Mouse (Mus musculus): ENCODE measurements at regions not wholly inside any gene's neighbourhood (a gene's known extent, or its start where the extent isn't known, plus 50 kb on each side); places are given as distances from the start of the nearest gene placed in this dataset.

GRCm38 (mm10) chr15:71054251-71054852 is 2780.0 kb upstream of the Gm6569 start:
- DNase-seq (ENCODE audit: extremely low read depth) = no peak
- TF ChIP-seq CHD2 (IDR thresholded peaks at IDR 0.05; ENCODE audit: low read length) = no peak
- TF ChIP-seq MAX (IDR thresholded peaks at IDR 0.05; ENCODE audit: low read length) = no peak
- no peak for TF ChIP-seq SMC3 (IDR thresholded peaks at IDR 0.05; ENCODE audit: low read depth, low read length)
- TF ChIP-seq EP300 (IDR thresholded peaks at IDR 0.05; ENCODE audit: low read length) = no peak
- TF ChIP-seq ZMIZ1 (IDR thresholded peaks at IDR 0.05; ENCODE audit: low read depth, low read length) = no peak
- no peak for TF ChIP-seq GABPA (IDR thresholded peaks at IDR 0.05; ENCODE audit: insufficient replicate concordance, low read depth, low read length)
- TF ChIP-seq SIN3A (IDR thresholded peaks at IDR 0.05; ENCODE audit: low read length) = no peak
- no peak for TF ChIP-seq JUN (IDR thresholded peaks at IDR 0.05; ENCODE audit: insufficient read depth, low read depth, low read length)
- TF ChIP-seq TBP (conservative IDR thresholded peaks at IDR 0.05; ENCODE audit: low read depth, low read length) = no peak
- TF ChIP-seq ETS1 (conservative IDR thresholded peaks at IDR 0.05; ENCODE audit: low read depth, low read length) = no peak
- no peak for TF ChIP-seq MEF2A (IDR thresholded peaks at IDR 0.05; ENCODE audit: borderline replicate concordance, low read depth, low read length)

GRCm38 (mm10) chr15:71086367-71086997 is 2747.9 kb upstream of the Gm6569 start:
- TF ChIP-seq RAD21 (IDR thresholded peaks at IDR 0.05; ENCODE audit: low read depth, low read length) = no peak
- no peak for TF ChIP-seq USF2 (conservative IDR thresholded peaks at IDR 0.05; ENCODE audit: low read depth, low read length)
- TF ChIP-seq ZKSCAN1 (IDR thresholded peaks at IDR 0.05; ENCODE audit: borderline replicate concordance, low read depth, low read length) = no peak
- TF ChIP-seq MAZ (IDR thresholded peaks at IDR 0.05; ENCODE audit: low read depth, low read length) = no peak
- TF ChIP-seq JUN (IDR thresholded peaks at IDR 0.05; ENCODE audit: insufficient read depth, low read depth, low read length) = no peak
- TF ChIP-seq SMC3 (IDR thresholded peaks at IDR 0.05; ENCODE audit: low read depth, low read length) = no peak
- no peak for TF ChIP-seq UBTF (IDR thresholded peaks at IDR 0.05; ENCODE audit: low read depth, low read length)
- no peak for TF ChIP-seq IRF4 (IDR thresholded peaks at IDR 0.05; ENCODE audit: low read depth, low read length)
- TF ChIP-seq MXI1 (IDR thresholded peaks at IDR 0.05; ENCODE audit: low read depth, low read length) = no peak
- no peak for TF ChIP-seq MYC (IDR thresholded peaks at IDR 0.05; ENCODE audit: low read depth, low read length)
- TF ChIP-seq NRF1 (IDR thresholded peaks at IDR 0.05; ENCODE audit: low read depth, low read length) = no peak
- TF ChIP-seq SIN3A (IDR thresholded peaks at IDR 0.05; ENCODE audit: low read length) = no peak
- Histone ChIP-seq H3K4me3 (replicated peaks in 1 of 3; ENCODE audit: low read depth in 2 of 3, low read length in 2 of 3, poor library complexity in 1 of 3) (no peak overlapping the region), H3K9ac (ENCODE audit: insufficient read depth, low read depth) (no peak overlapping the region), H3K27me3 (replicated peaks) (no peaks in the 10 kb centered on the region), H3K79me2 (replicated peaks; ENCODE audit: control insufficient read depth, extremely low read depth, insufficient read depth, poor library complexity, severe bottlenecking) (no peaks in the 10 kb centered on the region), H3K4me1 (ENCODE audit: control insufficient read depth in 1 of 2, insufficient read depth in 2 of 2) (no peaks in the 10 kb centered on the region), H3K9me3 (replicated peaks; ENCODE audit: low read length) (peaks cover 18% of the 10 kb centered on the region), H3K36me3 (replicated peaks in 1 of 2; ENCODE audit: control insufficient read depth in 1 of 2, insufficient read depth in 1 of 2, low read length in 1 of 2) (no peaks in the 10 kb centered on the region), H3K27ac (ENCODE audit: insufficient read depth, low read depth) (no peak overlapping the region), H3K4me2 (ENCODE audit: insufficient read depth, low read depth, poor library complexity, severe bottlenecking) (no peak overlapping the region)
- dilution Hi-C loops (cut with MboI; ENCODE audit: extremely low pct_ligation_motif_present, extremely low pct_unique_long_range_greater_than_20kb, low sequenced_read_pairs) (no loop called here), in situ Hi-C loops (cut with MboI; ENCODE audit: low pct_ligation_motif_present, low pct_unique_long_range_greater_than_20kb, low sequenced_read_pairs) (no loop called here)
- DNase-seq (ENCODE audit: extremely low read depth) = no peak

More at GRCm38 (mm10) chr15:71054251-71054852, 2780.0 kb upstream of the Gm6569 start:
- H3K4me1 ChIP-seq (ENCODE audit: control insufficient read depth in 1 of 2, insufficient read depth in 2 of 2) = no peaks in the 10 kb centered on the region
- no peak overlapping the region for H3K4me3 ChIP-seq (replicated peaks in 1 of 3; ENCODE audit: low read depth in 2 of 3, low read length in 2 of 3, poor library complexity in 1 of 3)
- no peaks in the 10 kb centered on the region for H3K36me3 ChIP-seq (replicated peaks in 1 of 2; ENCODE audit: control insufficient read depth in 1 of 2, insufficient read depth in 1 of 2, low read length in 1 of 2)
- H3K9me3 ChIP-seq (replicated peaks; ENCODE audit: low read length) = peaks cover 27% of the 10 kb centered on the region
- H3K9ac ChIP-seq (ENCODE audit: insufficient read depth, low read depth) = no peak overlapping the region
- in situ Hi-C loops (cut with MboI; ENCODE audit: low pct_ligation_motif_present, low pct_unique_long_range_greater_than_20kb, low sequenced_read_pairs) (no loop called here), dilution Hi-C loops (cut with MboI; ENCODE audit: extremely low pct_ligation_motif_present, extremely low pct_unique_long_range_greater_than_20kb, low sequenced_read_pairs) (no loop called here)
- no peaks in the 10 kb centered on the region for H3K27me3 ChIP-seq (replicated peaks)
- no peaks in the 10 kb centered on the region for H3K79me2 ChIP-seq (replicated peaks; ENCODE audit: control insufficient read depth, extremely low read depth, insufficient read depth, poor library complexity, severe bottlenecking)
- no peak overlapping the region for H3K4me2 ChIP-seq (ENCODE audit: insufficient read depth, low read depth, poor library complexity, severe bottlenecking)
- no peak overlapping the region for H3K27ac ChIP-seq (ENCODE audit: insufficient read depth, low read depth)
